Mouse (Mus musculus): Measurements from ENCODE around the gene Me3. TPM values are rescaled to one million over a fixed set of nuclear protein-coding genes. Genes with fewer than 3 reads are reported as not detected.

Me3 gene
- polyA plus RNA-seq, 1 experiment from 2014 or later, result 4.3 TPM

GRCm38 (mm10) chr7:89852158-89853095 lies 220.2 kb downstream of the Me3 start:
- no peak overlapping the region for H3K4me2 ChIP-seq (ENCODE audit: low read length)
- no peak overlapping the region for H3K9ac ChIP-seq (ENCODE audit: low read length)
- 46% methylated on average over 10 of the region's 10 CpGs for WGBS
- H3K9me3 ChIP-seq (ENCODE audit: control insufficient read depth, low read length), result no peaks in the 10 kb centered on the region
- no peak for DNase-seq (ENCODE audit: low spot score)
- H3K36me3 ChIP-seq (ENCODE audit: control insufficient read depth, insufficient read depth, low read length), result no peaks in the 10 kb centered on the region
- no peaks in the 10 kb centered on the region for H3K4me1 ChIP-seq (replicated peaks; ENCODE audit: control insufficient read depth, insufficient read depth, low read length)
- H3K27me3 ChIP-seq (replicated peaks; ENCODE audit: control insufficient read depth, insufficient read depth, low read length), result no peaks in the 10 kb centered on the region
- H3K27ac ChIP-seq (ENCODE audit: low read depth), result no peak overlapping the region
- H3K4me3 ChIP-seq (ENCODE audit: low read depth, low read length), result no peak overlapping the region
- no peak for ATAC-seq (replicated peaks; ENCODE audit: low FRiP score, low TSS enrichment, low read depth)

- no peaks in the 10 kb centered on the region for H3K27me3 ChIP-seq (replicated peaks; ENCODE audit: control insufficient read depth, insufficient read depth, low read length)
- no peak overlapping the region for H3K4me2 ChIP-seq (ENCODE audit: low read length)
- ATAC-seq (replicated peaks; ENCODE audit: low FRiP score, low TSS enrichment, low read depth), result no peak
- no peak overlapping the region for H3K9ac ChIP-seq (ENCODE audit: low read length)
- no peaks in the 10 kb centered on the region for H3K36me3 ChIP-seq (ENCODE audit: control insufficient read depth, insufficient read depth, low read length)
- WGBS, result 84% methylated on average over 5 of the region's 5 CpGs
- no peaks in the 10 kb centered on the region for H3K4me1 ChIP-seq (replicated peaks; ENCODE audit: control insufficient read depth, insufficient read depth, low read length)
- no peak overlapping the region for H3K27ac ChIP-seq (ENCODE audit: low read depth)
- H3K9me3 ChIP-seq (ENCODE audit: control insufficient read depth, low read length), result no peaks in the 10 kb centered on the region
- no peak overlapping the region for H3K4me3 ChIP-seq (ENCODE audit: low read depth, low read length)
- DNase-seq (ENCODE audit: low spot score), result no peak
These were observed 220.9 kb downstream of the Me3 start for GRCm38 (mm10) chr7:89853131-89853530.

GRCm38 (mm10) chr7:89855196-89855595 lies 223.0 kb downstream of the Me3 start:
- Histone ChIP-seq H3K9ac (ENCODE audit: low read length) (no peak overlapping the region), H3K4me1 (replicated peaks; ENCODE audit: control insufficient read depth, insufficient read depth, low read length) (no peaks in the 10 kb centered on the region), H3K4me2 (ENCODE audit: low read length) (no peak overlapping the region), H3K4me3 (ENCODE audit: low read depth, low read length) (no peak overlapping the region), H3K9me3 (ENCODE audit: control insufficient read depth, low read length) (no peaks in the 10 kb centered on the region), H3K27ac (ENCODE audit: low read depth) (no peak overlapping the region), H3K27me3 (replicated peaks; ENCODE audit: control insufficient read depth, insufficient read depth, low read length) (no peaks in the 10 kb centered on the region), H3K36me3 (ENCODE audit: control insufficient read depth, insufficient read depth, low read length) (no peaks in the 10 kb centered on the region)
- ATAC-seq (replicated peaks; ENCODE audit: low FRiP score, low TSS enrichment, low read depth) (no peak), DNase-seq (ENCODE audit: low spot score) (no peak)
- 78% methylated on average over 1 of the region's 1 CpGs for WGBS

- Histone ChIP-seq H3K4me2 (ENCODE audit: low read length) (no peak overlapping the region), H3K9ac (ENCODE audit: low read length) (no peak overlapping the region), H3K4me1 (replicated peaks; ENCODE audit: control insufficient read depth, insufficient read depth, low read length) (no peaks in the 10 kb centered on the region), H3K4me3 (ENCODE audit: low read depth, low read length) (no peak overlapping the region), H3K36me3 (ENCODE audit: control insufficient read depth, insufficient read depth, low read length) (no peaks in the 10 kb centered on the region), H3K27ac (ENCODE audit: low read depth) (no peak overlapping the region), H3K27me3 (replicated peaks; ENCODE audit: control insufficient read depth, insufficient read depth, low read length) (no peaks in the 10 kb centered on the region), H3K9me3 (ENCODE audit: control insufficient read depth, low read length) (no peaks in the 10 kb centered on the region)
- ATAC-seq (replicated peaks; ENCODE audit: low FRiP score, low TSS enrichment, low read depth) (no peak), DNase-seq (ENCODE audit: low spot score) (no peak)
- WGBS, result 59% methylated on average over 17 of the region's 17 CpGs
These were observed 224.4 kb downstream of the Me3 start for GRCm38 (mm10) chr7:89856440-89857217.

GRCm38 (mm10) chr7:89864769-89865168 lies 232.6 kb downstream of the Me3 start:
- H3K27ac ChIP-seq (ENCODE audit: low read depth), result no peak overlapping the region
- no peaks in the 10 kb centered on the region for H3K27me3 ChIP-seq (replicated peaks; ENCODE audit: control insufficient read depth, insufficient read depth, low read length)
- H3K4me1 ChIP-seq (replicated peaks; ENCODE audit: control insufficient read depth, insufficient read depth, low read length), result no peaks in the 10 kb centered on the region
- no peak overlapping the region for H3K4me3 ChIP-seq (ENCODE audit: low read depth, low read length)
- H3K9ac ChIP-seq (ENCODE audit: low read length), result no peak overlapping the region
- no peak for DNase-seq (ENCODE audit: low spot score)
- H3K36me3 ChIP-seq (ENCODE audit: control insufficient read depth, insufficient read depth, low read length), result no peaks in the 10 kb centered on the region
- ATAC-seq (replicated peaks; ENCODE audit: low FRiP score, low TSS enrichment, low read depth), result no peak
- H3K9me3 ChIP-seq (ENCODE audit: control insufficient read depth, low read length), result no peaks in the 10 kb centered on the region
- no peak overlapping the region for H3K4me2 ChIP-seq (ENCODE audit: low read length)
- WGBS, result 86% methylated on average over 1 of the region's 1 CpGs

GRCm38 (mm10) chr7:89867221-89867620 lies 235.0 kb downstream of the Me3 start:
- WGBS, result 75% methylated on average over 5 of the region's 5 CpGs
- H3K27ac ChIP-seq (ENCODE audit: low read depth), result no peak overlapping the region
- no peaks in the 10 kb centered on the region for H3K4me1 ChIP-seq (replicated peaks; ENCODE audit: control insufficient read depth, insufficient read depth, low read length)
- no peaks in the 10 kb centered on the region for H3K27me3 ChIP-seq (replicated peaks; ENCODE audit: control insufficient read depth, insufficient read depth, low read length)
- ATAC-seq (replicated peaks; ENCODE audit: low FRiP score, low TSS enrichment, low read depth) (no peak), DNase-seq (ENCODE audit: low spot score) (no peak)
- H3K36me3 ChIP-seq (ENCODE audit: control insufficient read depth, insufficient read depth, low read length), result no peaks in the 10 kb centered on the region
- H3K9ac ChIP-seq (ENCODE audit: low read length), result no peak overlapping the region
- no peaks in the 10 kb centered on the region for H3K9me3 ChIP-seq (ENCODE audit: control insufficient read depth, low read length)
- H3K4me2 ChIP-seq (ENCODE audit: low read length), result no peak overlapping the region
- no peak overlapping the region for H3K4me3 ChIP-seq (ENCODE audit: low read depth, low read length)

GRCm38 (mm10) chr7:89879686-89880085 lies 247.5 kb downstream of the Me3 start:
- Histone ChIP-seq H3K36me3 (ENCODE audit: control insufficient read depth, insufficient read depth, low read length) (no peaks in the 10 kb centered on the region), H3K4me3 (ENCODE audit: low read depth, low read length) (no peak overlapping the region), H3K4me1 (replicated peaks; ENCODE audit: control insufficient read depth, insufficient read depth, low read length) (no peaks in the 10 kb centered on the region), H3K27ac (ENCODE audit: low read depth) (no peak overlapping the region), H3K9me3 (ENCODE audit: control insufficient read depth, low read length) (no peaks in the 10 kb centered on the region), H3K4me2 (ENCODE audit: low read length) (no peak overlapping the region), H3K9ac (ENCODE audit: low read length) (no peak overlapping the region), H3K27me3 (replicated peaks; ENCODE audit: control insufficient read depth, insufficient read depth, low read length) (no peaks in the 10 kb centered on the region)
- no peak for ATAC-seq (replicated peaks; ENCODE audit: low FRiP score, low TSS enrichment, low read depth)
- 67% methylated on average over 1 of the region's 1 CpGs for WGBS
- no peak for DNase-seq (ENCODE audit: low spot score)

- Histone ChIP-seq H3K4me3 (ENCODE audit: low read depth, low read length) (no peak overlapping the region), H3K4me1 (replicated peaks; ENCODE audit: control insufficient read depth, insufficient read depth, low read length) (no peaks in the 10 kb centered on the region), H3K9ac (ENCODE audit: low read length) (no peak overlapping the region), H3K27me3 (replicated peaks; ENCODE audit: control insufficient read depth, insufficient read depth, low read length) (no peaks in the 10 kb centered on the region), H3K36me3 (ENCODE audit: control insufficient read depth, insufficient read depth, low read length) (no peaks in the 10 kb centered on the region), H3K27ac (ENCODE audit: low read depth) (no peak overlapping the region), H3K4me2 (ENCODE audit: low read length) (no peak overlapping the region), H3K9me3 (ENCODE audit: control insufficient read depth, low read length) (no peaks in the 10 kb centered on the region)
- ATAC-seq (replicated peaks; ENCODE audit: low FRiP score, low TSS enrichment, low read depth) (0 out of 2 replicates have a peak, but pooled peaks have one; percentile 43), DNase-seq (ENCODE audit: low spot score) (no peak)
- 52% methylated on average over 3 of the region's 3 CpGs for WGBS
These were observed 252.4 kb downstream of the Me3 start for GRCm38 (mm10) chr7:89884551-89884950.

Measured in intestine, embryonic 14.5 days (tissue).